Mouse (Mus musculus) telencephalon, adult 2 months (tissue): ENCODE results near the gene Arhgef3.

Experiments
- DNase-seq: peaks from one replicate; pipeline ENCODE4 v3.0.0-alpha.2; 2011; ENCODE audit warnings: low read depth, low spot score

Arhgef3 gene

DNA sequence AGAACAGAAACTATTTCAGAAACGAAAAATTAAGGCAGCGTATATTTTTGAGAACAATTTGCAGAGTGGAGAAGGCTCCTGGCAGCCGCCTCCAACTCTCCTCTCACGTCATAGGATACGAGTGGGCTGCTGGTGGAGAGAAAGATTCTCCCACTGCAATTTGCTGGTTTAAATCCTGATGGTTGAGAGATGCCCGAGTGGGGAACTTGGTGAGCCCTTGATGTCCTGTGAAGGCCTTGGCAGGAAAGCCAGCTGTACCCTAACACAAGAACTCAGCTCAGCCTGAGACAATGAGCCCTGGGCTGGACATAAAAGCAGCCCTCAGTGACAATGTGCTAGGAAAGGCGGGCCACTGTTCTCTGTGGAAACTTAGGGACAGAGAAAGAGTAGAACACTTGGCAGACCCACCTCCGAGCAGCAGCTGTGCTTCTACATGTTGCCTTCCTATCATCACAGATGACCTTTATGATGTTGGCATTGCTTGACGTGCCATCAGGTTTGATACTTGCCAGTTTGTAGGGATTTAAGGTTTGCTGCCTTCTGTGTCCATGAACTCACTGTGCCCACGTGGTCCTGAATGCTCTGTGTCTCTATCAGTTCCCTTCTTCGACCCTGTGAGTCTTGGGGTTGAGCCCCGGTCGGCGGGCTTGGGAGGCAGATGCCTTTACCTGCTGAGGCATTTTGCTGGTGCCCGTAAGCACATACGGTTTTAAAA lies 154.4 kb downstream of the Arhgef3 start:
- DNase-seq = peak; percentile 84

DNA sequence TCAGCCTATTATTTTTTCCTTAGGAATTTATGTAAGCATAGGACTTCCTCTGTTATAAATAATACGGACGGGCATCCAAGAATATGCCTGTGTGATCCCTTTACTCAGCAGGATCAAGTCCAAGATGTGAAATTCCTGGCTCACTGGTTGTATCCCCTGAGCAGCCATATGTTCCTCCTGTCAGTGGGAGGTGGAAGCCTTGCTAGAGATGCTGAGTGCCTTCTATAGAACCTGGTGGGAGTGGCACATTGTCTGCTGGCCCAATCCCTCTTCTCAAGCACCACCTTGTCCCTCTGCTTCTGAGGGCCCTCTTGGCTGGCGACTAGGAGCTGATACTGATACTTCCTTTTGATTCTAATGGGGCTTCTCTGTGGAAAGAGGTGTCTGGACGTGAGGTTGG lies 155.1 kb downstream of the Arhgef3 start:
- peak; percentile 95 for DNase-seq

GRCm38 (mm10) chr14:27270466-27270865 lies 155.8 kb downstream of the Arhgef3 start:
- DNase-seq = no peak

GRCm38 (mm10) chr14:27271371-27272071 lies 156.8 kb downstream of the Arhgef3 start:
- DNase-seq = no peak

DNA sequence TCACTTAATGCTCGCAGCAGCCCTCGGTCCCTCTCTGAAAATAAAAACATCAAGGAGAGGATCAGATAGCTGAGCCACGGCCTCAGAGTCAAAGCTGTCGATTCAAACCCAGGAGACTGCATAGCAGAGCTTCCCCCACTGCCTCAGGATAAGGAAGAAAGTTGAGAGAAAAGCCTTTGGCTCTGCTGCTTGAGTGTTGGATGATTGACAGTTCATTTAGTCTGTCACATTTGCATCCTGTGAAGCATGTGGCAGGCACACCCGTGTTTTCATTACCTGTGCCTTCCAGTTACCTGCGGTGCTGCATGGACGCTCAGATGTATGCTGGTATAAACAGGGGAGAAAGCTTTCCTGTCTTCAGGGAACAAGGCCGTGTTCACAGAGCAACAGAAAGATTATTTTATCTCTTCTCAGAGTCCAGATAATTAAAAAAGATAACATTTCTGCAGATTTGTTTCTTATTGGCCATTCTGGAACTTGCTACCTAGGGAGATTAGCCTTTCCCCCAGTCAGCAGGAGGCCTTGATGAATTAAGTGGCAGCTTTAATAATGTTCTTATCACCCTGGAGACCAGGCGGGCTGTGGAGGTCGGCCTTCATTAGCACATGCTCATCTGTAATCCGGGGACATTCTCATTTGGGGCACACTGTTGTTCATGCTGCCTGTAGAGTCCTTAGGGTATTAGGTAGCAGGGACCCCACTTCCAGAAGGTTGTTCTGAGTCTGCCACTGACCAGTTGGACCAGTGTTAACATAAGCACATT lies 157.6 kb downstream of the Arhgef3 start:
- no peak for DNase-seq

- no peak for DNase-seq
Measured at GRCm38 (mm10) chr14:27272835-27273138, 158.1 kb downstream of the Arhgef3 start.

DNA sequence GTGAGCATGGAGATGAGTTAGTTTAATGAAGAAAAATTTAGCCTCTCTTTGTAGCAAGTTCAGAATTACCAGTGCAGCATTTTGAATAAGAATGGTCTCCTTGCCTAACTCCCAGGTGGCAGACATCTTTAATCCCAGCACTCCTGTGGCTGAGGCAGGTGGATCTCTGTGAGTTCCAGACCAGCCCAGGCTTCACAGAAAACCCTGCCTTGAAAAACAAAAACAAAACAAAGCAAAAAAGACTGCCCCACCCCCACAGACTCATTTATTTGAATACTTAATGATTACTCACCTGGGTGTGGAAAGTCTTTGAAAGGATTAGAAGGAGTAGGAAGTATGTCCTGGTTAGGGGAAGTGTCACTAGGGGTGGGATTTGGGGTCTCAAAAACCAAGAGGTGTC lies 158.5 kb downstream of the Arhgef3 start:
- no peak for DNase-seq

GRCm38 (mm10) chr14:27277259-27277658 lies 162.6 kb downstream of the Arhgef3 start:
- DNase-seq = no peak

GRCm38 (mm10) chr14:27280201-27280890 lies 165.6 kb downstream of the Arhgef3 start:
- DNase-seq = no peak

GRCm38 (mm10) chr14:27283956-27284355 lies 169.3 kb downstream of the Arhgef3 start:
- no peak for DNase-seq

DNA sequence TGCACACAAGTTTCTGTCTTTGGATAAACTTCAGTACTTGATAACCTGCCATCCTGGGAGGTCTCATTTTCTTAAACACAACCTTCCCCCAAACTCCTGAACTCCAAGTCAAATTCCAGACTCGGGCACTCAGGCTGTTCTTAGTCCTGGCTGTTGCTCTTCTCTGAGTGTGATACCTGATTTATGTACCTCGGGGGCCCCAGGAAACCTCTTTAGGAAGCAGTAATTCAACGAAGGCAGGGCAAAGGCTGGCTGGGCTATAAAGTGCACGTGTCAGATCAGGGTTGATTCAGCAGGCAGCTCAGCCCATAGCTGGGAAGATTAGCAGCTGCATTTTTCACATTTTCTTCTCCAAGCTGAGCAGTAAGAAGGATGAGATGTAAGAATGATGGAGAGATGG lies 171.5 kb downstream of the Arhgef3 start:
- no peak for DNase-seq

DNA sequence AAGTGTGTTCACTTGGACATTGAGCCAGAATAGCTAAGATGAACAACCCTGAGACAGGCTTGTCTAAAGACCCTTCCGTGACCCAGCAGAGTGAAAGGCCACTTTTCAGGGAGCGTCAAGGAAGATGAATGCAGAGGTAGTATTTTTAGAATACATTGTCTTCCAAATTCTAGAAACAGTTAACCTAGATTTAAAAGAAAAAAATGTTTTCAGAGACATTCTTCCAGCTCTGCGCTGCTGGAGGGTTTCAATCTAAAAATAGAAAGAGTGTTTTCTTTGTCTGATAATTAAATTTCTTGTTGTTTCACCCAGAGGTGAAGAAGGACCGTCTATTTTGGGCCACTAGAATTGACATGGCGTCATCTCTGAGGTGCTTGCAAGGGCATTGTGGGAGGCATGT lies 174.4 kb downstream of the Arhgef3 start:
- DNase-seq = no peak

DNA sequence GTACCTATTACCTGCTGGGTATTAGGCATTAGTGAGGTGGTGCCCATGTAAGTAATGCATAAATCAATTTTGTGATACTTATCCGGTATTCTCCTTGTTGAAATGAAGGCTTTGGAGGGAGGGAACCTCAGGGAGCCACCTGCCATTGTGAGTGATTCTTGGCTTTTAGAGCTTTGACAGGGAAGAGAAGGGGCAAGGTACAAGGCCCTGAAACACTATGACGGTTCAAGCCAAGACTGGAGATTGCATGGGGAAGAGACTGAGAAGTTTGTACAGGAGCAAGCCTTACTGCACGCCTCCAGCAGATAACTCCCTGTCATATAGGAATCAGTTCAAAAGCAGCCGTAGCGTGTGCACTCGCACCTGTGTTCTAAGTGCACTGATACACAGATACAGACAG lies 177.4 kb downstream of the Arhgef3 start:
- DNase-seq = no peak

- DNase-seq = no peak
Measured at GRCm38 (mm10) chr14:27295821-27296220, 181.1 kb downstream of the Arhgef3 start.

DNA sequence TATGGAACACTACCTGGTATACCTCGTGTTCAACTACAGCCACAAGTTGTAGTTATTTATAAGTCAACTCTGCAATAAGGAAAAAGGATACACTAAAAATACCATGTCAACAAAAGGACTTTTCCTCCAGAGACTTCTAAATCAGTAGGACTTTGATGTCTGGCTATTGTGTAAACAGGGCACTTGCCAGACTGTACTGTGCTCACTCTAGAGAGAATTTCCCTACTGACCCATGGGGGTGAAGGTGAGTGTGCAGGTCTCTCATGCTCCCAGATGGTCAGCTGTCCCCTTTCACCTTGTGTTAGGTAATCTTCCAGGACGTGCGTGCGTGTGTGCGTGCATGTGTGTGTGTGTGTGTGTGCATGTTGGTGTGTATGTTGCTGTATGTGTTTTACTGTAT lies 182.3 kb downstream of the Arhgef3 start:
- no peak for DNase-seq

GRCm38 (mm10) chr14:27298875-27299274 lies 184.2 kb downstream of the Arhgef3 start:
- DNase-seq = no peak

DNA sequence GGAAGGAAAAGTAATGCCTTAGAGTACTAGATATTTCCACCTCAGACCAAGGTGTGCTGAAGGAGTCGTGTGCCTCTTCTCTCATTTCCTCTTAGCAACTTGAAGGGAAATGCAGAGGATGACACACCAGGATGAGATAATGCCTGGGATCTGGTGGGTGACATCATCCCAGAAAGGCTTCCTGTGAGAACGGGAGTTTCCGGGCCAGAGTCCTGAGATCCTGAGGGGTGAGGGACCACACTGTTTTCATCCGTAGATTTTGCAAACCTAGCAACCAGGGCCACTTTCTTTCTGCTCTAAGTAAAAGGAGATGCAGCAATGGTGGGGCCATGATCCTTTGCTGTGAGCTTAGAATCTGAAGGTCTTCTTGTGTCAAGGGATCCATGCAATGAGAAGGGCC lies 185.0 kb downstream of the Arhgef3 start:
- no peak for DNase-seq

DNA sequence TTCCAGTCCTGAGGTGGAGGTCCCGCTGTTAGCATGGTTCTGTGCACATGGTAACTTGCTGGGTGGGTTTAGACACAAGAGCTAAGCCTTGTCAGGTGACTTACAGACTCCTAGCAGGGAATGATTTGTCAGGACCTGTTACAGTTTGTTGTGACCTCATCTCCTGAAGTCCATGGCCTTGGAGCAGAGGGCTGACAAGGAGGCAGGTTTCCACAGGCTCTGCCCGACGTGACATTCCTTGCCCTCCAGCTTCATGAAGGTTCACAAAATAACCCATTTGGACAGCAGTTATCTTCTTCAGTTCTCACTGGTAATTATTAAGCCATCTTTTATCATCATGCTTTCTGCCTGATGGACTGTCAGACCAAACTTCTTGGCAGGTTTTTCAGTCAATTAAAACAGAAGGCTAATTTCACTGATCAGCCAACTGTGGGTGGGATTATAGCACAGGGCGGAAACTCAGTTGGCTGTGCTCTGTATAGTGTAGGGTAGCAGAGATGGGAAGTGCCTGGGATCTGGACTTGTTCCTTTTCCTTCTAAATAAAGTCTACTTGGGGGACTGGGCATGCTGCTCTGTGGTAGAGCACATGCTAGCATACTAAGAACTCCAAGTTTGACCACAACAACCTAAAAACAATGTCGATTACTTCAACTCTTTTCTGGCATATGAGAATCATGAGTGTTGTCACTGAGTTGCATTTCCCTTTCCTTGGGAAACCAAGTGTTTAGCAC lies 187.2 kb downstream of the Arhgef3 start:
- DNase-seq = no peak

GRCm38 (mm10) chr14:27303294-27303693 lies 188.6 kb downstream of the Arhgef3 start:
- no peak for DNase-seq

- DNase-seq = no peak
Measured at GRCm38 (mm10) chr14:27304408-27304807, 189.7 kb downstream of the Arhgef3 start.

- DNase-seq = no peak
Measured at GRCm38 (mm10) chr14:27308761-27309160, 194.1 kb downstream of the Arhgef3 start.
